Mouse (Mus musculus): ENCODE measurements around the gene Mdfi. TPM values are rescaled to one million over a fixed set of nuclear protein-coding genes. Genes with fewer than 3 reads are reported as not detected.

The Mdfi gene
- polyA plus RNA-seq, 1 experiment from 2014 or later, result 30.6 TPM

GRCm38 (mm10) chr17:47841931-47842623 is 7.6 kb upstream of the Mdfi start:
- Histone ChIP-seq H3K4me3 (no peak overlapping the region), H3K36me3 (no peaks in the 10 kb centered on the region), H3K9me3 (peaks cover 7% of the 10 kb centered on the region), H3K27ac (0 out of 2 replicates have a peak overlapping the region, but pooled peaks have one; percentile 8), H3K4me1 (replicated peaks) (peaks cover 14% of the 10 kb centered on the region; the same call in 1 of the 2 replicates), H3K27me3 (ENCODE audit: insufficient read depth, poor library complexity, severe bottlenecking) (peaks cover 15% of the 10 kb centered on the region; the same call in 1 of the 2 replicates)
- DNase-seq (ENCODE audit: low spot score), result no peak
- WGBS, result 77% methylated on average over 19 of the region's 19 CpGs

- peaks cover 14% of the 10 kb centered on the region; the same call in 1 of the 2 replicates for H3K4me1 ChIP-seq (replicated peaks)
- no peaks in the 10 kb centered on the region for H3K36me3 ChIP-seq
- no peak for DNase-seq (ENCODE audit: low spot score)
- H3K27me3 ChIP-seq (ENCODE audit: insufficient read depth, poor library complexity, severe bottlenecking), result peaks cover 20% of the 10 kb centered on the region
- no peak overlapping the region for H3K27ac ChIP-seq
- H3K4me3 ChIP-seq, result no peak overlapping the region
- H3K9me3 ChIP-seq, result peaks cover 7% of the 10 kb centered on the region
- WGBS, result 83% methylated on average over 8 of the region's 8 CpGs
Measured at GRCm38 (mm10) chr17:47841521-47841920, 7.0 kb upstream of the Mdfi start.

GRCm38 (mm10) chr17:47837808-47838207 is 3.3 kb upstream of the Mdfi start:
- H3K4me1 ChIP-seq (replicated peaks), result peaks cover 34% of the 10 kb centered on the region
- no peaks in the 10 kb centered on the region for H3K9me3 ChIP-seq
- H3K27ac ChIP-seq, result no peak overlapping the region
- no peaks in the 10 kb centered on the region for H3K36me3 ChIP-seq
- H3K4me3 ChIP-seq, result no peak overlapping the region
- DNase-seq (ENCODE audit: low spot score), result no peak
- peaks cover 58% of the 10 kb centered on the region for H3K27me3 ChIP-seq (ENCODE audit: insufficient read depth, poor library complexity, severe bottlenecking)
- WGBS, result 54% methylated on average over 6 of the region's 6 CpGs

- H3K4me1 ChIP-seq (replicated peaks), result peaks cover 67% of the 10 kb centered on the region
- WGBS, result under 1% methylated on average over 45 of the region's 45 CpGs
- peak overlapping the region; percentile 92 for H3K27ac ChIP-seq
- no peaks in the 10 kb centered on the region for H3K9me3 ChIP-seq
- H3K27me3 ChIP-seq (ENCODE audit: insufficient read depth, poor library complexity, severe bottlenecking), result peaks cover 88% of the 10 kb centered on the region
- H3K4me3 ChIP-seq, result peak overlapping the region; percentile 76
- DNase-seq (ENCODE audit: low spot score), result peak; percentile 50
- peaks cover 12% of the 10 kb centered on the region; the same call in 1 of the 2 replicates for H3K36me3 ChIP-seq
Measured at GRCm38 (mm10) chr17:47833628-47834481, 636 bp downstream of the Mdfi start.

GRCm38 (mm10) chr17:47833029-47833627 is 1.4 kb downstream of the Mdfi start:
- peak; percentile 80 for DNase-seq (ENCODE audit: low spot score)
- WGBS, result under 1% methylated on average over 44 of the region's 45 CpGs
- peaks cover 83% of the 10 kb centered on the region for H3K27me3 ChIP-seq (ENCODE audit: insufficient read depth, poor library complexity, severe bottlenecking)
- H3K27ac ChIP-seq, result peak overlapping the region; percentile 92
- peaks cover 14% of the 10 kb centered on the region; the same call in 1 of the 2 replicates for H3K36me3 ChIP-seq
- no peaks in the 10 kb centered on the region for H3K9me3 ChIP-seq
- H3K4me3 ChIP-seq, result peak overlapping the region; percentile 76
- peaks cover 72% of the 10 kb centered on the region for H3K4me1 ChIP-seq (replicated peaks)

- Histone ChIP-seq H3K4me1 (replicated peaks) (peaks cover 68% of the 10 kb centered on the region), H3K27ac (peak overlapping the region; percentile 92), H3K9me3 (no peaks in the 10 kb centered on the region), H3K4me3 (peak overlapping the region; percentile 76), H3K36me3 (peaks cover 17% of the 10 kb centered on the region), H3K27me3 (ENCODE audit: insufficient read depth, poor library complexity, severe bottlenecking) (peaks cover 78% of the 10 kb centered on the region)
- DNase-seq (ENCODE audit: low spot score), result peak; percentile 56
- WGBS, result 3% methylated on average over 17 of the region's 17 CpGs
Measured at GRCm38 (mm10) chr17:47832501-47833028, 1.9 kb downstream of the Mdfi start.

- Histone ChIP-seq H3K27ac (peak overlapping the region; percentile 92), H3K4me3 (peak overlapping the region; percentile 76), H3K4me1 (replicated peaks) (peaks cover 65% of the 10 kb centered on the region), H3K9me3 (peaks cover 4% of the 10 kb centered on the region; the same call in 1 of the 2 replicates), H3K27me3 (ENCODE audit: insufficient read depth, poor library complexity, severe bottlenecking) (peaks cover 70% of the 10 kb centered on the region), H3K36me3 (peaks cover 25% of the 10 kb centered on the region)
- WGBS, result 32% methylated on average over 5 of the region's 5 CpGs
- no peak for DNase-seq (ENCODE audit: low spot score)
Measured at GRCm38 (mm10) chr17:47831772-47832171, 2.7 kb downstream of the Mdfi start.

- peaks cover 65% of the 10 kb centered on the region for H3K4me1 ChIP-seq (replicated peaks)
- peaks cover 64% of the 10 kb centered on the region for H3K27me3 ChIP-seq (ENCODE audit: insufficient read depth, poor library complexity, severe bottlenecking)
- peak; percentile 69 for DNase-seq (ENCODE audit: low spot score)
Measured at GRCm38 (mm10) chr17:47831161-47831560, 3.3 kb downstream of the Mdfi start.

GRCm38 (mm10) chr17:47821339-47821738 is 13.2 kb downstream of the Mdfi start:
- 75% methylated on average over 8 of the region's 8 CpGs for WGBS
- Histone ChIP-seq H3K36me3 (peaks cover 72% of the 10 kb centered on the region), H3K27me3 (ENCODE audit: insufficient read depth, poor library complexity, severe bottlenecking) (no peaks in the 10 kb centered on the region), H3K4me1 (replicated peaks) (peaks cover 27% of the 10 kb centered on the region), H3K4me3 (no peak overlapping the region), H3K9me3 (no peaks in the 10 kb centered on the region), H3K27ac (peak overlapping the region; percentile 66)
- no peak for DNase-seq (ENCODE audit: low spot score)

More at GRCm38 (mm10) chr17:47831161-47831560, 3.3 kb downstream of the Mdfi start:
- Histone ChIP-seq H3K27ac (peak overlapping the region; percentile 92), H3K4me3 (peak overlapping the region; percentile 76), H3K9me3 (peaks cover 5% of the 10 kb centered on the region; the same call in 1 of the 2 replicates), H3K36me3 (peaks cover 26% of the 10 kb centered on the region)
- 5% methylated on average over 9 of the region's 9 CpGs for WGBS

GRCm38 (mm10) chr17:47818038-47818725 is 16.3 kb downstream of the Mdfi start:
- H3K9me3 ChIP-seq, result no peaks in the 10 kb centered on the region
- peaks cover 73% of the 10 kb centered on the region for H3K36me3 ChIP-seq
- DNase-seq (ENCODE audit: low spot score), result no peak
- 0 out of 2 replicates have a peak, but pooled peaks cover 2% of the 10 kb centered on the region for H3K27me3 ChIP-seq (ENCODE audit: insufficient read depth, poor library complexity, severe bottlenecking)
- no peak overlapping the region for H3K4me3 ChIP-seq
- peaks cover 51% of the 10 kb centered on the region for H3K4me1 ChIP-seq (replicated peaks)
- H3K27ac ChIP-seq, result no peak overlapping the region
- WGBS, result 84% methylated on average over 13 of the region's 13 CpGs

- Histone ChIP-seq H3K4me1 (replicated peaks) (peaks cover 53% of the 10 kb centered on the region), H3K4me3 (no peak overlapping the region)
Measured at GRCm38 (mm10) chr17:47815446-47815845, 19.0 kb downstream of the Mdfi start.

GRCm38 (mm10) chr17:47814496-47814895 is 20.0 kb downstream of the Mdfi start:
- DNase-seq (ENCODE audit: low spot score), result peak; percentile 52
- WGBS, result 29% methylated on average over 6 of the region's 6 CpGs
- H3K9me3 ChIP-seq, result no peaks in the 10 kb centered on the region
- peaks cover 56% of the 10 kb centered on the region for H3K4me1 ChIP-seq (replicated peaks)
- peaks cover 45% of the 10 kb centered on the region for H3K36me3 ChIP-seq
- H3K27me3 ChIP-seq (ENCODE audit: insufficient read depth, poor library complexity, severe bottlenecking), result 0 out of 2 replicates have a peak, but pooled peaks cover 4% of the 10 kb centered on the region
- peak overlapping the region; percentile 77 for H3K27ac ChIP-seq
- H3K4me3 ChIP-seq, result no peak overlapping the region

More at GRCm38 (mm10) chr17:47815446-47815845, 19.0 kb downstream of the Mdfi start:
- Histone ChIP-seq H3K9me3 (no peaks in the 10 kb centered on the region), H3K27me3 (ENCODE audit: insufficient read depth, poor library complexity, severe bottlenecking) (0 out of 2 replicates have a peak, but pooled peaks cover 4% of the 10 kb centered on the region), H3K27ac (peak overlapping the region; percentile 35; the same call in 1 of the 2 replicates), H3K36me3 (peaks cover 53% of the 10 kb centered on the region)
- WGBS, result 54% methylated on average over 10 of the region's 10 CpGs
- no peak for DNase-seq (ENCODE audit: low spot score)
